Mouse (Mus musculus) midbrain, embryonic 11.5 days (tissue): Measurements from ENCODE around the gene Lingo1. TPM values are rescaled to one million over a fixed set of nuclear protein-coding genes. Genes with fewer than 3 reads are reported as not detected.

Source experiments
- ATAC-seq: fragments of 200-750 bp; cut with Nextera tagmentation; 2 replicates; pipeline ENCODE4 v1.8.0; 2017; ENCODE audit warnings: moderate TSS enrichment, moderate library complexity; ENCODE audit not compliant: low FRiP score
- DNase-seq: peaks from one replicate; pipeline ENCODE4 v3.0.0; 2015; ENCODE audit warnings: low spot score; ENCODE audit errors: missing footprints
- H3K27ac ChIP-seq: fragments of 300-500 bp; sonication (generic); 2 replicates; pipeline ENCODE4 v1.5.1; 2014; ENCODE audit warnings: low read depth, low read length
- H3K27me3 ChIP-seq: fragments of 300-500 bp; sonication (generic); 2 replicates; pipeline ENCODE4 v1.6.1; 2014; ENCODE audit warnings: mild to moderate bottlenecking, low read length, moderate library complexity, mixed read lengths; ENCODE audit not compliant: control insufficient read depth, insufficient read depth
- H3K36me3 ChIP-seq: fragments of 300-500 bp; sonication (generic); 2 replicates; pipeline ENCODE4 v1.6.1; 2014; ENCODE audit warnings: mild to moderate bottlenecking, low read length, moderate library complexity, mixed read lengths; ENCODE audit not compliant: control insufficient read depth, insufficient read depth
- H3K4me1 ChIP-seq: fragments of 300-500 bp; sonication (generic); 2 replicates; pipeline ENCODE4 v1.6.1; 2014; ENCODE audit warnings: low read length; ENCODE audit not compliant: control insufficient read depth, insufficient read depth
- H3K4me2 ChIP-seq: fragments of 300-500 bp; sonication (generic); 2 replicates; pipeline ENCODE4 v1.6.1; 2014; ENCODE audit warnings: mild to moderate bottlenecking, moderate library complexity
- H3K4me3 ChIP-seq: fragments of 300-500 bp; sonication (generic); 2 replicates; pipeline ENCODE4 v1.5.1; 2014; ENCODE audit warnings: low read depth, low read length
- H3K9ac ChIP-seq: fragments of 300-500 bp; sonication (generic); 2 replicates; pipeline ENCODE4 v1.6.1; 2014; ENCODE audit warnings: low read length
- H3K9me3 ChIP-seq: fragments of 300-500 bp; sonication (generic); 2 replicates; pipeline ENCODE4 v1.6.1; 2016; ENCODE audit warnings: low read length; ENCODE audit not compliant: control insufficient read depth
- WGBS: fragments of 180-500 bp; shearing (Covaris S2); extraction: QIAGEN DNeasy Blood & Tissue Kit; methylation state at CpG from one replicate; pipeline ENCODE4 v1.1.7; 2014; 5-methylcytosine and 5-hydroxymethylcytosine counted together
- polyA plus RNA-seq: library from polyadenylated mRNA; unstranded; fragments of >200 nt; fragmentation: Nextera tagmentation; extraction: Ambion mirVana; gene quantifications from 2 replicates; pipeline ENCODE4 v1.2.1, GENCODE M21; 2014

Gene Lingo1
- polyA plus RNA-seq, 1 experiment from 2014 or later, result 4.3 TPM

GRCm38 (mm10) chr9:56580101-56580500 lies 216.2 kb downstream of the Lingo1 start:
- Histone ChIP-seq H3K4me3 (no peak overlapping the region), H3K9ac (no peak overlapping the region), H3K36me3 (no peaks in the 10 kb centered on the region), H3K27me3 (no peaks in the 10 kb centered on the region), H3K9me3 (no peaks in the 10 kb centered on the region), H3K4me1 (peaks cover 23% of the 10 kb centered on the region), H3K27ac (0 out of 2 replicates have a peak overlapping the region, but pooled peaks have one; percentile 30), H3K4me2 (no peak overlapping the region)
- ATAC-seq, result peak; percentile 43; the same call in 1 of the 2 replicates
- WGBS, result 29% methylated on average over 4 of the region's 4 CpGs
- DNase-seq, result no peak

GRCm38 (mm10) chr9:56577405-56577804 lies 218.9 kb downstream of the Lingo1 start:
- DNase-seq (no peak), ATAC-seq (peak; percentile 57)
- Histone ChIP-seq H3K9me3 (no peaks in the 10 kb centered on the region), H3K9ac (no peak overlapping the region), H3K4me2 (no peak overlapping the region), H3K4me3 (no peak overlapping the region), H3K36me3 (no peaks in the 10 kb centered on the region), H3K27me3 (no peaks in the 10 kb centered on the region), H3K27ac (no peak overlapping the region), H3K4me1 (peaks cover 19% of the 10 kb centered on the region)
- WGBS, result 52% methylated on average over 11 of the region's 11 CpGs

DNA sequence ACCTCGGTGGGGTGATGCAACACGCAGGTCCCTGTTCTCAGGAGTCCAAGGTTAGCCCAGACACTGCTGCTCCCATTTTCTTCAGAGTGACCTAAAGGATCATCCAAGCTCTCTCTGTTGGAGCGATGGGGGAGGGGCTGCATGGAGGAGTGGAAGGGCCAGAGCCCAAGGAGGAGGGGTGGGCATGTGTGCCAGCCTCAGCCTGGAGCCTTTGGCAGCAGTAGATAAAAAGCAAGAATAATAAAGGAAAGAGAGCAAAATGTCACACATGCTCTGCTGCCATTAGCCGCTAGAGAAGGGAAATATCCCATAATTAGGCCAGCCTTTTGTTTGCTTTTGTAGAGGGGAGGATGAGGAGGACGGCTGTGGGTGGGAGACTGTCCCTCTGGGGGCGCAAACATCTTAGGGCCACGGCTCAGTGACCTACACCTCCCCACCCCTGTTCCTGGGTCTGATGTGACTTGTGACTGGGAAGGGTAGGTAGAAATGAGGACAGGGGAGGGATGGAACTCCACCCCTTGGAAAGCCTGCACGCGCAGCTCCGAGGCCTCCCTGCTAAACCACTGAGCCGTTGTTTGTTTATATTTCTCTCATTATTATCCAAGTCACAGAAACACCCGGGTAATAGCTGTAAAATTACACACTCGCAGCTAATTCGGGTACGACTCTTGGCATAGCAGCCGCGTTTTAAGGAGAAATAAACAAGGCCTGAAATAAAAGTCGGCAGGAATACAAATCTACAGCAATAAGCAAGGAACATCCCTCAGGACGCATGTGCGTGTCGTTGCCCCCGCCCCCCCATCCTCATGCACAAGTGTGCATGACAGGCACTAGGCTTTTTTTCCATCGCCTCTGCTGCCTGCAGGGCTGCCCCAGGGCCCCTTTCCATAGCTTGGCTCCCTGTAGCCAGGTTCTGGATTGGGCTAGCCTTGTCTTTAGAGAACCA lies 223.5 kb downstream of the Lingo1 start:
- Histone ChIP-seq H3K36me3 (no peaks in the 10 kb centered on the region), H3K4me3 (no peak overlapping the region), H3K27me3 (no peaks in the 10 kb centered on the region), H3K27ac (no peak overlapping the region), H3K9ac (no peak overlapping the region), H3K4me1 (peaks cover 8% of the 10 kb centered on the region), H3K9me3 (no peaks in the 10 kb centered on the region), H3K4me2 (no peak overlapping the region)
- DNase-seq (no peak), ATAC-seq (no peak)
- WGBS, result 70% methylated on average over 23 of the region's 23 CpGs

Other genes with a start within 250 kb of the Lingo1 start
- not detected in 2 replicates for gene Odf3l1, start 68.2 kb upstream of the Lingo1 start, polyA plus RNA-seq
- 1.1 and 1.4 TPM in 2 replicates for gene Cspg4, start 68.6 kb upstream of the Lingo1 start, polyA plus RNA-seq
- gene Snx33, start 131.9 kb upstream of the Lingo1 start, polyA plus RNA-seq, result 4.8 and 4.9 TPM in 2 replicates
- 57.0 and 69.4 TPM in 2 replicates for gene Imp3, start 141.0 kb upstream of the Lingo1 start, polyA plus RNA-seq
- 28.1 and 28.4 TPM in 2 replicates for gene Snupn, start 154.4 kb upstream of the Lingo1 start, polyA plus RNA-seq
- gene Ptpn9, start 198.5 kb upstream of the Lingo1 start, polyA plus RNA-seq, result 30.9 and 31.6 TPM in 2 replicates